Mouse (Mus musculus): ENCODE results near the gene Naglu.

The Naglu gene

GRCm38 (mm10) chr11:101057860-101058259 is 12.0 kb upstream of the Naglu start:
- peak; percentile 63 to 87 for DNase-seq

- no peak for DNase-seq
These were observed 11.1 kb upstream of the Naglu start for GRCm38 (mm10) chr11:101058726-101059125.

GRCm38 (mm10) chr11:101059473-101059872 is 10.3 kb upstream of the Naglu start:
- no peak for DNase-seq

GRCm38 (mm10) chr11:101060126-101060525 is 9.7 kb upstream of the Naglu start:
- DNase-seq, result no peak

- no peak for DNase-seq
These were observed 8.8 kb upstream of the Naglu start for GRCm38 (mm10) chr11:101061049-101061448.

GRCm38 (mm10) chr11:101062165-101062884 is 7.5 kb upstream of the Naglu start:
- DNase-seq, result no peak

- no peak for DNase-seq
These were observed 6.7 kb upstream of the Naglu start for GRCm38 (mm10) chr11:101062971-101063675.

- DNase-seq, result peak; percentile 68 to 71
These were observed 6.0 kb upstream of the Naglu start for GRCm38 (mm10) chr11:101063676-101064327.

- DNase-seq, result no peak
These were observed 5.3 kb upstream of the Naglu start for GRCm38 (mm10) chr11:101064462-101064861.

- no peak for DNase-seq
These were observed 4.8 kb upstream of the Naglu start for GRCm38 (mm10) chr11:101065002-101065401.

- peak; percentile 61 to 80 for DNase-seq
These were observed 3.0 kb upstream of the Naglu start for GRCm38 (mm10) chr11:101066549-101067412.

- no peak for DNase-seq
These were observed 346 bp downstream of the Naglu start for GRCm38 (mm10) chr11:101070189-101070527.

GRCm38 (mm10) chr11:101070987-101071386 is 1.2 kb downstream of the Naglu start:
- DNase-seq, result no peak

- no peak for DNase-seq
These were observed 2.1 kb downstream of the Naglu start for GRCm38 (mm10) chr11:101071810-101072428.

- no peak for DNase-seq
These were observed 8.3 kb downstream of the Naglu start, which contains the start of gene Hsd17b1 for GRCm38 (mm10) chr11:101078121-101078520. Gene Hsd17b1 (plus strand): TSS chr11:101078411.

GRCm38 (mm10) chr11:101079746-101080145 is 9.9 kb downstream of the Naglu start:
- DNase-seq, result no peak

- DNase-seq, result no peak
These were observed 10.6 kb downstream of the Naglu start for GRCm38 (mm10) chr11:101080421-101080820.

GRCm38 (mm10) chr11:101081659-101082058 is 11.8 kb downstream of the Naglu start:
- no peak for DNase-seq

GRCm38 (mm10) chr11:101082208-101083082 is 12.6 kb downstream of the Naglu start, which contains the start of gene Coasy:
Gene Coasy (plus strand): TSS chr11:101082565.
- DNase-seq, result peak; percentile 72 to 75

- no peak for DNase-seq
These were observed 13.4 kb downstream of the Naglu start for GRCm38 (mm10) chr11:101083083-101083697.

GRCm38 (mm10) chr11:101084246-101084645 is 14.4 kb downstream of the Naglu start:
- DNase-seq, result no peak
